Mouse (Mus musculus) kidney, adult 8-10 months (tissue): ENCODE results near the gene Top2b.

Source experiments
- DNase-seq, 2 experiments: peaks; one replicate each; pipeline ENCODE4 v3.0.0; 2022

The Top2b gene

GRCm38 (mm10) chr14:16364878-16365337 lies at the start of gene Top2b:
Gene Top2b (plus strand): TSS chr14:16365179.
- peak; percentile 98 for DNase-seq

DNA sequence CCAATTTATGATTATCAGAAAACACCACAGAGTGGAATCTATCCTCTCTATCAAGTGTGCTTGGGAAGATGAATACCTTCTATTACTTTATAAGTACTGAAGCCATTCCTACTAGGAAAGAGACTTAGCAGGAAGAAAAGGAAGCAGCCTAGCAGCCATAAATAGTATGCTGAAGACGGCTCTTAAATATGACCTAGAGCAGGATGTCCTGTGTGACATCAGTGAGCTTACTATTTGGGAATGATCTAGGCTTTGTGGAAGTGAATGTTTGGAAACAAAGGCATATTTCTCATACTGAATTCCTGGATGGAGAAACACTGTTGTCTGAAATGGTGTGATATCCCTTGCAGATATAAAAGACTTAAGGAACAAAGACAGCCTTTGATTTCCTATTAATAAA lies 48.3 kb upstream of the Top2b start:
- peak in 1 of 2 experiments; percentile 20 for DNase-seq

- DNase-seq, result no peak
Measured at GRCm38 (mm10) chr14:16319818-16320217, 45.2 kb upstream of the Top2b start.

- DNase-seq, result no peak
Measured at GRCm38 (mm10) chr14:16324394-16324793, 40.6 kb upstream of the Top2b start.

DNA sequence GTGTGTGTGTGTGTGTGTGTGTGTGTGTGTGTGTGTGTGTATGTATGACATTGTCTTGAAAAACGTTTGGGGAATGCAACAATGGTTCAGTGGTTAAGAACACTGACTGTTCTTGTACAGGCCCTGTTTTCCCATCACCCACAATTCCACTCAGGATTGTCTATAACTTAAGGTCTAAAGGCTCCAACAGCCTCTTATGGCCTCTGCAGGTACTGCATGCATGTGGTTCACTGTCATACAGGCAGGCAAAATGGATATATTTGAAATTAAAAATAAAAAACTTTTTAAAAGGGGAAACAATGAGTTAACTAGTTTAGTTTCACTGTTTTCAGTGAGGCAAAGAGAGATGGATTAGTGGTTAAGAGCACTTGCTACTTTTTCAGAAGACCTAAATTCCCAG lies 39.8 kb upstream of the Top2b start:
- no peak for DNase-seq

DNA sequence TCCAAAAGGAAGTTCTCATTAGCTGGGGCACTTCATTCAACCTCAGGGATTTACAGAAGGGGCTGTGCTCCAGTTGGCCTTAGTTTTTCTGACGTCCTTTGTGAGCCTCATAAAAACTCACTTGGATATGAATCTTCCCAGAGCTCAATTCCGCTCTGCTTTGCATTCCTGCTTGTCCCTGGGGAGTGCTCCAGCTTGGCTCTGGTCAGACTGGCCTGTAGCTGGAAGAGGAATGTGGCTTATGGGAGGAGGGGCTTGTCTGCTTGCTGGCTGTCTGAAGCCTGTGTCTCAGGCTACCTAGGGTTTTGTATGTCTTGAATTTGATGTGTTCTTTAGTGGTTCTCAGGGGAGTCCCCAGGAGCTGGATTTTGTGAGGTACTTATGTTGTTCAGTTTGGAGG lies 36.4 kb upstream of the Top2b start:
- peak; percentile 45 to 55 for DNase-seq

- no peak for DNase-seq
Measured at GRCm38 (mm10) chr14:16328959-16329480, 36.0 kb upstream of the Top2b start.

- DNase-seq, result no peak
Measured at GRCm38 (mm10) chr14:16329756-16330155, 35.2 kb upstream of the Top2b start.

DNA sequence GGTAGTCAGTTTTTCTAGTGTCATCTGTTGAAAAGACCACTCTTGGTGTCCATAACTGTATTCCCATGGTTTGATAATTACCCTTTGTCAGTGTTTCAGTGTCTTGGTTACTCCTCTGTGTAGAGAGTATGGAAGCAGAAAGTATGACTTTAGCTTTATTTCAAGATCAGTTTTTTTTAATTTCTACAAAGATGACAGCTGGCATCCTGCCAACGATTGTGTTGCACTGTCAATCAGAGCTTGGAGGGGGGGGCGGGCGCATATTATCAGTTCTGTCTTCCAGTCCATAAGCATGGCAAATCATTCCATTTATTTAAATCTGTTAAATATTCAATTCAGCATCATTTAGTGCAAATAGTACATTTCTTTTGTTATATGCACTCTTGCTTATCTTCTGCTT lies 30.7 kb upstream of the Top2b start:
- no peak for DNase-seq

GRCm38 (mm10) chr14:16335835-16336417 lies 29.1 kb upstream of the Top2b start:
- DNase-seq, result no peak

- DNase-seq, result no peak
Measured at GRCm38 (mm10) chr14:16347505-16347904, 17.5 kb upstream of the Top2b start.

DNA sequence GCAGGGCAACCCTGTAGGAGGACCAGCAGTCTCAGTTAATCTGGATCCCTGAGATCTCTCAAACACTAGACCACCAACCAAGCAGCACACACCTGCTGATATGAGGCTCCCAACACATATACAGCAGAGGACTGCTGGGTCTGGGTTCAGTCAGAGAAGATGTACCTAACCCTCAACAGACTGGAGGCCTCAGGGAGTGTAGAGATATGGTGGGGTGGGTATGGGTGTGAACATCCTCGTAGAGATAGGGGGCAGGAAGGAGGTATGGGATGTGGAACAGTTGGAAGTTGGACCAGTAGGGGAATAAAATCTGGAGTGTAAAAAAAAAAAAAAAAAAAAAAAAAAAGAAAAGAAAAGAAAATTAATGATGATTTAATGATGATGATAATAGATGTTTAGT lies 5.3 kb upstream of the Top2b start:
- no peak for DNase-seq

DNA sequence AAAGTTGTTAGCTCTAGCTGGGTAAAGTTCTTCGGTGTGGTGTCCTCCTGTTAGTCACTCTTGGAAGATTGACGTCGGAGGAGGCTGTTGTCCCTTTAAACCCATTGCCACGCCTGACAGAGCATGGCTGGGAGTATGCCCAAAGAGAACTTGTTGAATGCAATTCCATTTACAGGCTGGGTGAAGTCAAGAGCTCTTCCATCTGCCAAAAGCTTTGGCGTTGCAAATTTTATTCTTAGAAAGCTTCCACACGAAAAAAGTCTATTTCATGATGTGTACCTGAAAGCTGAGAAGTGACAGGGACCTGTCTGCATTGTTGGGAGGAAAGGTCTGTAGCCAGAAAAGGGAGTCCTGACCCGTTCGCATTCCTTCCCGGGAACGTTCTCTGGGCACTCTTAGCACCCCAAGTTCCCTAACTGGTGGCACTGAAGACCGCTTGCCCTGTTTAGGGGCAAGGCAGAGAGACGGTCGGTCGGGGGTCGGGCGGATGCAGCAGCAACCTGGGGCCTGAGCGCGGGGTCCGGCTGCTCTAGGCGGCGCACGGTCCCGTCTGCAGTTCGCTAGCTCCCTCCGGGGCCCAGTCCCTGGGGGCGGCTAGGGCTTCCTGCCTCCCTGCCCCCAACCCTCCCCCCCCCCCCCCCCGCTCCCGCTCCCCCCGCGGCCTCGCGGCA lies 683 bp upstream of the Top2b start:
- DNase-seq, result peak; percentile 82

GRCm38 (mm10) chr14:16365362-16366173 lies 589 bp downstream of the Top2b start:
- peak; percentile 38 to 57 for DNase-seq

GRCm38 (mm10) chr14:16366174-16366889 lies 1.4 kb downstream of the Top2b start:
- no peak for DNase-seq

- DNase-seq, result no peak
Measured at GRCm38 (mm10) chr14:16366986-16367385, 2.0 kb downstream of the Top2b start.

DNA sequence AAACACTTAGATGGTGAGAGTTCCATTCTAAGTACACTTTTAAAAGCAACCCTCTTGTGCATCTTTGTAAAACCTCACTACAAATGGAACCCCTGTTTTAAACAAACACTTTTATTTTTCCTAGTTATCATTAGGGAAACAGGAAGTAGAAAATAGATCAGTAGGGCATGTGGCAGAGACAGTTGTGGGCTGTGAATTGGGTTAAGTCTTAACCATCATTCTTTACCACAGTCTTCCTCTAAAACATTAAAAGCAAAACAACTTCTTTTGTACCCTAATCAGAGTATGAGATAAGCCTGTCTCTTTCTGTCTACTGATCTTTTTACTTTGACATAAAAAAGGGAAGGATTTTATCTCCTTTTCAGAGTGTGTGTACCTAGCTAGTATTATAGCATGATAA lies 7.8 kb downstream of the Top2b start:
- no peak for DNase-seq

DNA sequence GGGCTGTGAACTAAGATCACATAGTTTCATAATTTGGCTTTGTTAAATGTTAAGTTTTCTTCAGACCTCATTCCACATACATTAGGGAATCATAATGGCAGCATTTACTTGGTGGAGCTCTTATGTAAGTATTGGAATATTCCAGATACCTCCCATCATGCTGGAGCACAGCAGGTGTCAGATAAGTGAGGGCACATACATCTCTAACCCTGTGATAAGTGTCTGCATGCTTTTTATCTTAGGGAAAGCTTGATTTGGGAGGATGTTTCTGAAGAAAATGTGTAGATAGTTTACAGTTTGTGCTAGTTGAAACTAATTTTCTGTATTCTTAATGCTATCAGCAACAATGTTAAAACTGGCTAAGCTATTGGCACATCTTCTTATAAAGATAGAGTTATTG lies 8.2 kb downstream of the Top2b start:
- no peak for DNase-seq

DNA sequence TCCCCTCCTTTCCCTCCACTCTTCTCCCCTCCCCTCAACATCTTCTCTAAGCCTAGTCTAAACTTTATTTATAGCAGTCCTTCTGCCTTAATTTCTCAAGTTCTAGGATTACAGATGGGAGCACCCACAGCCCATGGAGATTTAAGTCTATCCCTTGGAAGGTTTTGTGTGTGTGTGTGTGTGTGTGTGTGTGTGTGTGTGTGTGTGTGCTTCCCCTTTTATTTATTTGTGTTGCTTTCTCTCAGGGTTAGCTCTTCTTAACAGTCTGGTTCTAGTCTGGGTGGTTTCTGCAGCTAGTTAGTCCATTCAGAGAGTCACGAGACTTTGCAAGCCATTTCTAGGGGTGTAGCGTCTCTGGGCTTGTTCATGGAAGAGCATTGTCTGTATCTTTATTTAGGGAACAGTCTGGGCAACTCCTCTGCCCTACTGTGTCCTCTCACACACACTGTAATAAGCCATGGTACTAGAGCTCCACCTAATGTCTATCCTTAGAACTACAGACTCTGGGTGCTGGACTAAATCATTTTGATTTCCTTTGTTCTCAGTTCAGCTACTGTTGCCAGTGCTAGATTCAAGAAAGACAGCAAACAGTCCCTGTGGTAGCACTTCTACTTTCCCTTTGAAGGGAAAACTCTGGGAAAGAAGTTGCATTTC lies 15.1 kb downstream of the Top2b start:
- peak; percentile 23 to 47 for DNase-seq

- DNase-seq, result no peak
Measured at GRCm38 (mm10) chr14:16384783-16385182, 19.8 kb downstream of the Top2b start.

GRCm38 (mm10) chr14:16405187-16405586 lies 40.2 kb downstream of the Top2b start:
- no peak for DNase-seq

GRCm38 (mm10) chr14:16414163-16414562 lies 49.2 kb downstream of the Top2b start:
- DNase-seq, result no peak
